Mouse (Mus musculus) ovary, adult 2 months (tissue): ENCODE measurements around the gene Olfr1355. TPM values are rescaled to one million over a fixed set of nuclear protein-coding genes. Genes with fewer than 3 reads are reported as not detected.

ENCODE experiments used
- polyA plus RNA-seq: library from polyadenylated mRNA; depleted of rRNA; stranded (reverse); fragments of >200 nt; gene quantifications from 2 replicates; pipeline ENCODE4 v1.2.3, GENCODE M21; 2012; rRNA removed

The Olfr1355 gene
- polyA plus RNA-seq = not detected in 2 replicates

GRCm38 (mm10) chr10:78875240-78875639 lies at the start of gene Olfr1355:
Olfr1355 (plus strand) TSS chr10:78875540.

GRCm38 (mm10) chr10:78852066-78852465 lies 23.3 kb upstream of the Olfr1355 start, which contains the start of gene Olfr1356:
Olfr1356 (minus strand) TSS chr10:78852166.

GRCm38 (mm10) chr10:78912871-78913270 lies 37.5 kb downstream of the Olfr1355 start, which contains the start of gene Olfr1354:
Olfr1354 (plus strand) TSS chr10:78913171.

Other genes with a start within 250 kb of the Olfr1355 start
- gene Casp14, start 157.2 kb upstream of the Olfr1355 start, polyA plus RNA-seq = not detected in 2 replicates
- gene Ccdc105, start 122.5 kb upstream of the Olfr1355 start, polyA plus RNA-seq = 0.28 and 0.56 TPM in 2 replicates
- 6.0 and 6.4 TPM in 2 replicates for gene Slc1a6, start 95.0 kb upstream of the Olfr1355 start, polyA plus RNA-seq
- gene Olfr1356, start 23.4 kb upstream of the Olfr1355 start, polyA plus RNA-seq = not detected in 2 replicates
- not detected in 2 replicates for gene Olfr1354, start 37.6 kb downstream of the Olfr1355 start, polyA plus RNA-seq
- not detected in 2 replicates for gene Olfr8, start 75.1 kb downstream of the Olfr1355 start, polyA plus RNA-seq
- gene Olfr1353, start 87.8 kb downstream of the Olfr1355 start, polyA plus RNA-seq = not detected in 2 replicates
- gene Olfr1352, start 105.5 kb downstream of the Olfr1355 start, polyA plus RNA-seq = not detected in 2 replicates
- not detected in 2 replicates for gene Olfr1351, start 136.9 kb downstream of the Olfr1355 start, polyA plus RNA-seq
- not detected in 2 replicates for gene Olfr57, start 153.2 kb downstream of the Olfr1355 start, polyA plus RNA-seq
- 1.9 and 2.4 TPM in 2 replicates for gene 2610008E11Rik, start 222.1 kb downstream of the Olfr1355 start, polyA plus RNA-seq